ENCODE assay signal across 10 mouse cellular contexts in genomic region chr1:88605616-88606190, GRCm38 (mm10).
DNase-seq lines count a peak whose midpoint lies in the region.
"Had no signal": no experiment of that assay in that cellular context is flagged by ENCODE, and none has a peak within 500 bp of the region (broad histone marks: within the 10 kb centered on the region; RNA-seq: fewer than 3 reads in every experiment).

No protein-coding gene starts in this region.

- DNase-seq in embryo, embryonic 10 days (ENCODE audit: low spot score), result peak; percentile 43
- no peak for DNase-seq in embryo, embryonic 9.5 days (ENCODE audit: extremely low spot score)
- peak; percentile 53 for DNase-seq in forelimb bud, embryonic 11.5 days (ENCODE audit: low read depth, low spot score)
- DNase-seq in kidney, postnatal 36 days, result peak; percentile 59
- DNase-seq in lung, postnatal 4 days, result peak; percentile 50 to 65
- no peak for DNase-seq in gastrocnemius, adult 18-20 months (ENCODE audit: low spot score)
- no peak for DNase-seq in testis, postnatal 10 days (ENCODE audit: low spot score)
- no peak for DNase-seq in ovary, adult 18-20 months (ENCODE audit: low spot score)
- DNase-seq: gastrocnemius, postnatal 14 days; thymus, adult 2 months had no signal

Comparison
In these comparisons a context has a peak if more than half of its experiments do, and no peak if none do; other contexts are left out.
1. DNase-seq: peak in embryo, embryonic 10 days (single experiment), forelimb bud, embryonic 11.5 days (single experiment), kidney, postnatal 36 days (2 of 2) and lung, postnatal 4 days (2 of 2); none in embryo, embryonic 9.5 days (single experiment), gastrocnemius, adult 18-20 months (single experiment), testis, postnatal 10 days (single experiment) and ovary, adult 18-20 months (single experiment).